ENCODE assay signal across 9 mouse cellular contexts in genomic region chr8:121477851-121478547, GRCm38 (mm10).
DNase-seq lines count a peak whose midpoint lies in the region; ATAC-seq lines count a peak whose summit lies in the region.
"Had no signal": no experiment of that assay in that cellular context is flagged by ENCODE, and none has a peak within 500 bp of the region (broad histone marks: within the 10 kb centered on the region; RNA-seq: fewer than 3 reads in every experiment).

No protein-coding gene starts in this region.

- H3K4me1 ChIP-seq in hindbrain, embryonic 10.5 days (replicated peaks): peaks cover 58% of the 10 kb centered on the region
- H3K4me1 ChIP-seq in hindbrain, embryonic 13.5 days (replicated peaks): peaks cover 24% of the 10 kb centered on the region
- peaks cover 26% of the 10 kb centered on the region for H3K4me1 ChIP-seq in heart, embryonic 10.5 days
- H3K4me1 ChIP-seq in limb, embryonic 10.5 days: peaks cover 44% of the 10 kb centered on the region
- H3K4me1 ChIP-seq: liver, embryonic 13.5 days had no signal

- H3K36me3 ChIP-seq in hindbrain, embryonic 10.5 days: no peaks in the 10 kb centered on the region
- H3K36me3 ChIP-seq in hindbrain, embryonic 13.5 days: no peaks in the 10 kb centered on the region
- no peaks in the 10 kb centered on the region for H3K36me3 ChIP-seq in heart, embryonic 10.5 days
- H3K36me3 ChIP-seq in limb, embryonic 10.5 days: no peaks in the 10 kb centered on the region
- H3K36me3 ChIP-seq: liver, embryonic 13.5 days had no signal

- H3K4me3 ChIP-seq in hindbrain, embryonic 10.5 days: no peak overlapping the region
- H3K4me3 ChIP-seq in hindbrain, embryonic 13.5 days: no peak overlapping the region
- H3K4me3 ChIP-seq in heart, embryonic 10.5 days: no peak overlapping the region
- H3K4me3 ChIP-seq in limb, embryonic 10.5 days: no peak overlapping the region
- H3K4me3 ChIP-seq: liver, embryonic 13.5 days had no signal

- ATAC-seq in hindbrain, embryonic 13.5 days (ENCODE audit: low FRiP score): no peak

- no peak overlapping the region for H3K4me2 ChIP-seq in hindbrain, embryonic 13.5 days
- H3K4me2 ChIP-seq: liver, embryonic 13.5 days had no signal

- no peaks in the 10 kb centered on the region for H3K9me3 ChIP-seq in hindbrain, embryonic 10.5 days
- no peaks in the 10 kb centered on the region for H3K9me3 ChIP-seq in hindbrain, embryonic 13.5 days
- no peaks in the 10 kb centered on the region for H3K9me3 ChIP-seq in heart, embryonic 10.5 days
- H3K9me3 ChIP-seq in limb, embryonic 10.5 days (replicated peaks): no peaks in the 10 kb centered on the region
- H3K9me3 ChIP-seq: liver, embryonic 13.5 days had no signal

- peak; percentile 41 for DNase-seq in hindbrain, embryonic 10.5 days (ENCODE audit: low spot score)
- DNase-seq in ES-CJ7 (ENCODE audit: low read depth, low spot score): peak; percentile 24
- no peak for DNase-seq in heart, embryonic 10.5 days (ENCODE audit: low spot score)
- DNase-seq in limb, embryonic 10.5 days (ENCODE audit: low spot score): no peak
- no peak for DNase-seq in urinary bladder, postnatal 36 days (ENCODE audit: low spot score in 2 of 2)
- DNase-seq in spleen, adult 18-20 months: no peak
- DNase-seq in cerebellum, adult 11 months: no peak
- DNase-seq: liver, embryonic 13.5 days had no signal

- H3K27me3 ChIP-seq in hindbrain, embryonic 10.5 days (ENCODE audit: insufficient read depth, poor library complexity, severe bottlenecking): peaks cover 42% of the 10 kb centered on the region
- peaks cover 42% of the 10 kb centered on the region for H3K27me3 ChIP-seq in hindbrain, embryonic 13.5 days
- peaks cover 28% of the 10 kb centered on the region; the same call in 1 of the 2 replicates for H3K27me3 ChIP-seq in heart, embryonic 10.5 days (ENCODE audit: insufficient read depth, poor library complexity, severe bottlenecking)
- peaks cover 57% of the 10 kb centered on the region for H3K27me3 ChIP-seq in limb, embryonic 10.5 days (ENCODE audit: low read depth, poor library complexity, severe bottlenecking)

- H3K9ac ChIP-seq in hindbrain, embryonic 13.5 days: no peak overlapping the region
- H3K9ac ChIP-seq: liver, embryonic 13.5 days had no signal

- peak overlapping the region; percentile 80 for H3K27ac ChIP-seq in hindbrain, embryonic 10.5 days
- H3K27ac ChIP-seq in hindbrain, embryonic 13.5 days: no peak overlapping the region
- peak overlapping the region; percentile 83 for H3K27ac ChIP-seq in heart, embryonic 10.5 days
- peak overlapping the region; percentile 75; the same call in 1 of the 2 replicates for H3K27ac ChIP-seq in limb, embryonic 10.5 days
- H3K27ac ChIP-seq: liver, embryonic 13.5 days had no signal

- WGBS in hindbrain, embryonic 10.5 days: 68% methylated on average over 20 of the region's 20 CpGs
- WGBS in hindbrain, embryonic 13.5 days: 70% methylated on average over 20 of the region's 20 CpGs
- 60% methylated on average over 20 of the region's 20 CpGs for WGBS in heart, embryonic 10.5 days
- 75% methylated on average over 20 of the region's 20 CpGs for WGBS in limb, embryonic 10.5 days

Comparison
In these comparisons a context has a peak if more than half of its experiments do, and no peak if none do; other contexts are left out.
1. DNase-seq: peak in hindbrain, embryonic 10.5 days (single experiment) and ES-CJ7 (single experiment); none in heart, embryonic 10.5 days (single experiment), limb, embryonic 10.5 days (single experiment), urinary bladder, postnatal 36 days (0 of 2), spleen, adult 18-20 months (0 of 2) and cerebellum, adult 11 months (single experiment).